Mouse (Mus musculus) neural tube, embryonic 12.5 days (tissue): ENCODE results near the gene Gm28551. TPM values are rescaled to one million over a fixed set of nuclear protein-coding genes. Genes with fewer than 3 reads are reported as not detected.
"Not testable (repeated sequence)": the region's sequence is repeated elsewhere in the genome, so short reads cannot be mapped to it uniquely, and the experiment has no call there.

ENCODE experiments used
- ATAC-seq: fragments of 200-750 bp; cut with Nextera tagmentation; 2 replicates; pipeline ENCODE4 v1.8.0; 2017; ENCODE audit warnings: low read depth, mild to moderate bottlenecking, moderate TSS enrichment, moderate library complexity; ENCODE audit not compliant: low FRiP score
- H3K27ac ChIP-seq: fragments of 300-500 bp; sonication (generic); 2 replicates; pipeline ENCODE4 v1.5.1; 2016
- H3K27me3 ChIP-seq: fragments of 300-500 bp; sonication (generic); replicated peaks from 2 replicates; pipeline ENCODE4 v1.6.1; 2016; ENCODE audit warnings: mild to moderate bottlenecking
- H3K36me3 ChIP-seq: fragments of 300-500 bp; sonication (generic); 2 replicates; pipeline ENCODE4 v1.6.1; 2016; ENCODE audit warnings: mild to moderate bottlenecking
- H3K4me1 ChIP-seq: fragments of 300-500 bp; sonication (generic); 2 replicates; pipeline ENCODE4 v1.6.1; 2016
- H3K4me2 ChIP-seq: fragments of 300-500 bp; sonication (generic); replicated peaks from 2 replicates; pipeline ENCODE4 v1.6.1; 2016; ENCODE audit warnings: mild to moderate bottlenecking
- H3K4me3 ChIP-seq: fragments of 300-500 bp; sonication (generic); 2 replicates; pipeline ENCODE4 v1.5.1; 2016
- H3K9ac ChIP-seq: fragments of 300-500 bp; sonication (generic); 2 replicates; pipeline ENCODE4 v1.6.1; 2016; ENCODE audit warnings: mild to moderate bottlenecking
- H3K9me3 ChIP-seq: fragments of 300-500 bp; sonication (generic); 2 replicates; pipeline ENCODE4 v1.6.1; 2016; ENCODE audit warnings: mild to moderate bottlenecking
- WGBS: fragments of 180-500 bp; shearing (Covaris S2); methylation state at CpG from one replicate; pipeline ENCODE4 v1.1.7; 2016; 5-methylcytosine and 5-hydroxymethylcytosine counted together
- polyA plus RNA-seq: library from polyadenylated mRNA; unstranded; fragments of >200 nt; fragmentation: Nextera tagmentation; extraction: Ambion mirVana; gene quantifications from 2 replicates; pipeline ENCODE4 v1.2.1, GENCODE M21; 2016

The Gm28551 gene
- 0.72 and 1.2 TPM in 2 replicates for polyA plus RNA-seq

DNA sequence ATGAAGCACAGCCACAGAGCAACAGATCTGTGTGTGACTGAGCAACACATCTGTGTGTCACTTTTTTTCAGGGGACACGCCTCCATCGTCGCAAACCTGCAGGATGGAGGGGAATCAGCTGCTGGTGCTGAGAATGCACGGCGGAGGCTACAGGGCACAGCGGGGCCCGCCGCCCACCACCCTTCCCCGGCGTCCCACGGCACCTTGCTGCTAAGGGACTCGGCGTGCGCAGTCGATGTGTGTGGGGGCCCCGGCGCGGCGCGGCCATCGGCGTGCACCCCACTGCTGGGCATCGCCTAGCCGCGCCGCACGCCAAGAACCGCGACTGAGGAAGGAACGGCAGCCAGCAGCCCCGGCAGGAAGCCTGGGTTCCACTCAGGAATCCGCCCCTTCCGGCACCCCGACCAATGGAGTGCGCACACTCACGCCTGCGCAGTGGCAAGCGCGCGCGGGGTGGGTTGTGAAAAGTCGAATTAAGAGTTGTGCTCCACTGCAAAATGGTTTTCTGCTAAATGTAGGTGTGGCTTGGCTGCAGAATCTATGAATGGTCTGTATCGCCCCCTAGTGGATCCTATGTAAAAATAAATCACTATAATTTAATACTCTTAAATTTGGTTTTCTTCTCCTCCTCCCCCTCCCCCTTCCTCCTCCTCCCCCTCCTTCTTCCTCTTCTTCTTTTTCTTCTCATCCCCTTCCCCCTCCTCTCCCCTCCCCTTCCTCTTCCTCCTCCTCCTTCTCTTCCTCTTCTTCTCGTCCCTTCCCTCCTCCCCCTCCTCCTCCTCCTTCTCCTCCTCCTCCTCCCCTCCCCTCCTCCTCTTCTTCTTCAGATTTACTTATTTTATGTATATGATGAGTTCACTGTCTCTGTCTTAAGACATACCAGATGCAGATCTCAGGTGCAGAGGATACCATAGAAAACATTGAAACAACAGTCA is at the start of gene Gm28551, which contains the start of the genes Asdurf and Asnsd1:
Gm28551 (minus strand) TSS at position 341 of the 935 bp plus-strand sequence.
Asdurf (minus strand) TSS at position 293 of the 935 bp plus-strand sequence.
Asnsd1 (minus strand) TSS at position 426 of the 935 bp plus-strand sequence.
- Histone ChIP-seq H3K4me1 (peaks cover 7% of the 10 kb centered on the region), H3K9ac (peak within 1 kb of the TSS; percentile 93), H3K27ac (peak within 1 kb of the TSS; percentile 83), H3K27me3 (no peaks in the 10 kb centered on the region), H3K4me3 (peak within 1 kb of the TSS; percentile 86), H3K4me2 (peak within 1 kb of the TSS; percentile 59), H3K9me3 (no peaks in the 10 kb centered on the region), H3K36me3 (peaks cover 19% of the 10 kb centered on the region)
- WGBS: under 1% methylated on average over 43 of the region's 44 CpGs
- ATAC-seq: peak; percentile 100

DNA sequence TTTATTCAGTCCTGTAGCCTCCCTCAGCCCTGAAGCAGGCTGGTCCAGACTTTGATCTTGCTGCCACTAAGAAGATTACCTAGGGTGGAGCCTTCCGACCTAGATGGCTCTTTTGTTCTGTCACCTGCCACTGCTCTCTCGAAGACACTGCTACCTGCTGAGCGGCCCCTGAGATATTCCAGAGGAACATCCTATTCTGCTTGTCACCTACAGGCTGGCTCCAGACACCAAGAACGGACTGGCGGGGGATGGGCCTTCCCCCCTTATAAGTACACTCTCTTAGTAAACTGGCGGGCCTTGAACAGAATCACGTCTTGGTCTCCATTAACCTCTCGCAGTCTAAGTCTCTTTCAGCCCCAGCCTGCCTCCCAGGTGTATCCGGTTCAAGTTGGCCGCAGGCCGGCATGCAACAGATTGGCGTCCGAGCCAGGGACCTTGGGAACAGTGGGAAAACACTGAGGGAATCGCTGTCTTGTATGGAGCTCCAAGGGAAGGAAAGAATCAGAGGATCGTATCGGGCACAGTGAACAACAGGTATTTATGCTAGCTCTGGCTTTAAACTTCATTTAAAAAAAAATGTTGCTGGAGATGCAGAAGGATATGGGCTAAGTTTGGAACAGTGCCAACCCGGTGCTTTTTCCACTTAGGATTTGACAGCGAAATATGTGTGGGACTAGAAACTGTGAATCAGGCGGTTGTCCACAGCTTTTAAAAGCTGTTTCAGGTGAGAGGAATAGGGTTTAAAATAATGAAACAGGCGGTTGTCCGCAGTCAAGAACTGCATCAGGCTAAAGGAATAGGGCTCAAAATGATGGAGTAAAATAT is 41.7 kb upstream of the Gm28551 start:
- not testable (repeated sequence) for ATAC-seq, H3K36me3 ChIP-seq, H3K4me3 ChIP-seq, H3K9ac ChIP-seq, H3K4me1 ChIP-seq, H3K9me3 ChIP-seq, H3K27me3 ChIP-seq, H3K27ac ChIP-seq
- WGBS: 40% methylated on average over 21 of the region's 21 CpGs
- peak overlapping the region; percentile 24; the same call in 1 of the 2 replicates for H3K4me2 ChIP-seq

DNA sequence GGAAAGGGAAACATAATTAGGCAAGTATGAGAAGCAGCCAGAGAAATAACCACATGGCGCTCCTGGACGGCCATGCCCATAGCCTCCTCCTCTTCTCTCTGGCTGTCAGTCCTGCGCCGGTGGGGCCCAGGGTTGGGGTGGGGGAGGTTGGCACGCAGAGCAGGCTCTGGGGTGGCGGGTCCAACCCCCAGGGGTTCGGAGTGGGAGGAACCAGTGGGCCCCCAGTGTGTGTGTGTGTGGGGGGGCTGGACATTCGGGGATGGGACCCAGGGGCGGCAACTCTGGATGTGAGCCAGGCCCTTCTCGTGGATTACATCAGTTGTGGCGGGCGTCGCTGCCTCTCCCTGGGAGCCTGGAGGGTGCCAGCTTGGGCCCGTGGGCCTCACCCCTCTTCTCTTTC is 36.3 kb upstream of the Gm28551 start:
- ATAC-seq: no peak
- H3K27me3 ChIP-seq: no peaks in the 10 kb centered on the region

DNA sequence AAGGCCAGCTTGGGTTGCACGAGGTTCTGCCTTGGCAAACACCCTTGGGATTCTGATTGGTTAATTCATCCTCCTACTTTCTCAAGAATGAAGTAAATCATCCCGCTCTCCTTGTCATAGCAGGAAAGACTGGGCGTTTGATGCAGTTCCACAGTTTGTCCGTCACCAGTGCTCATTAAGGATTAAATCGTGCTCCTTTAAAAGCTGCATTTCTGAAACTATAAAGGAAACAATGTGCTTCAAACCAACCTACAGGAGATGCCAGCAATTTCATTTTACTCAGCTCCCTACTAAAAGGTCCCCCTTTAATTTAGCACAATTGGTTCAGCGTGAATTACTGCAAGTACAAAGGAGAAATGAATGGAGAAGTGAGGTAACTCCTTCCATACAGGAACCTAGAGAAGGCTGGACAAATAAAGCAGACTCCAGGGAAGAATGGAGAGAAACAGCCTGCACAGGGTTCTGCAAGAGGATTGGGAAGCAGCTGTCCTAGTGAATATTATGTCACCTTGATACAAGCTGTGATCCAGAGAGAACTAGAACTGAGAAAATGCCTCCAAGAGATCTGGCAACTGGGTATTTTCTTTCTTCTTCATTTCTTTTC is 31.7 kb upstream of the Gm28551 start:
- Histone ChIP-seq H3K9ac (no peak overlapping the region), H3K4me1 (no peaks in the 10 kb centered on the region), H3K4me2 (no peak overlapping the region), H3K27ac (no peak overlapping the region), H3K27me3 (no peaks in the 10 kb centered on the region), H3K36me3 (no peaks in the 10 kb centered on the region), H3K9me3 (no peaks in the 10 kb centered on the region), H3K4me3 (no peak overlapping the region)
- 80% methylated on average over 6 of the region's 6 CpGs for WGBS
- no peak for ATAC-seq

More for the DNA sequence above, 36.3 kb upstream of the Gm28551 start:
- Histone ChIP-seq H3K9ac (no peak overlapping the region), H3K27ac (no peak overlapping the region), H3K4me1 (no peaks in the 10 kb centered on the region), H3K36me3 (no peaks in the 10 kb centered on the region), H3K4me2 (no peak overlapping the region), H3K4me3 (no peak overlapping the region), H3K9me3 (no peaks in the 10 kb centered on the region)
- 91% methylated on average over 13 of the region's 14 CpGs for WGBS

DNA sequence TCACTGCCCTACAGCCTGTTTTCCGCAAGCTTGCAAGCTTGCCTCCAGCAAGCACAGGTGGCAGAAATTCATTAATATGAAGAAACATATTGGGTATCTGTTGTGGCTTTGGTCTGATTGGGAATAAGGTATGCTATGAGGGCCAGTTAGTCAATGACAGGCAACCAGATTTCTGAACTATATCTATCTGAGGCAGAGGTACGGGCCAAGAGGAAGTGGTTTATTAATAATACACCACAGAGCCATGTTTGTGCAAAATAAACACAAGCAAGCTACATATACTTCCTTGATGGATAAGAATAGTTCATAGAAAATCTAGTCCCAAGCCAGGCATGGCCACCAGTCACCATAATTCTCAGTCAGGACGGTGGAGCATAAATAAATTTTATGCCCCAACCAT is 25.3 kb upstream of the Gm28551 start:
- Histone ChIP-seq H3K4me3 (no peak overlapping the region), H3K9me3 (no peaks in the 10 kb centered on the region), H3K27me3 (no peaks in the 10 kb centered on the region), H3K36me3 (no peaks in the 10 kb centered on the region), H3K27ac (no peak overlapping the region), H3K9ac (no peak overlapping the region), H3K4me1 (no peaks in the 10 kb centered on the region), H3K4me2 (no peak overlapping the region)
- ATAC-seq: no peak
- WGBS: 78% methylated on average over 3 of the region's 3 CpGs

DNA sequence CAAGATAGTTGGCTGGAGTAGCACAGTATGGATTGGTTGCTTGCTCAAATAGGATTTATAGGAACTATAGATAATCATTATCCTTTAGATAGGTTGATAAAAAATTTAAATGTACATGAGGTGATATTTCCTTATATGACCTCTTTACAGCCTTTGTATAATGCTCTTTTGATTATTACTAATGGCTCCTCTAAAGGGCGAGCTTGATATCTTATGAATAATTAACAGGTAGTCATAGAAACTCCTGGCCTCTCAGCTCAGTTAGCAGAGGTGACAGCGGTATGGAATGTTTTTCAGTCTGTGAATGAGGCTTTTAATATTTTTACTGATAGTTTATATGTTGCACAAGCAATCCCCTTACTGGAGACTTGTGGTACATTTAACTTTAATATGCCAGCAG is 23.5 kb upstream of the Gm28551 start:
- H3K4me2 ChIP-seq, ATAC-seq: not testable (repeated sequence)
- 87% methylated on average over 2 of the region's 2 CpGs for WGBS

DNA sequence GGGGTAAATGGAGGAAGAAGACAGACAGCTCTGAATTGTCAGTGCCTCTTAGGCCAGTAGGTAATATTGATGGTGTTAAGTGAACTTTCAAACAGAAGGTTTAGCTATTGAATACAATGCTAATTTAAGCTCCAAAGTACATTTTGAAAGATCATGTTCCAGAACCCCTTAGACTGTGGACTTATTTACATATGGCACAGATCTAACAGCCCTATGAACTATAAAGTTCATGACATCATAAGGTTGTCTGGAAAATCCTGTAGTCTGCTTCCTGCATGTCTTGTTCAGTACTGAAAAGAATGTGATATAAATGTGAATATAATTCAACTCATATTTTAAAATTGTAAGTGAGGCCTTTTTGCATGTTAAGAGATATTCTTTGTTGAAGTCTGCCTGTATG is 6.5 kb upstream of the Gm28551 start:
- no peak overlapping the region for H3K27ac ChIP-seq
- no peak for ATAC-seq
- H3K36me3 ChIP-seq: no peaks in the 10 kb centered on the region
- H3K4me1 ChIP-seq: no peaks in the 10 kb centered on the region
- H3K27me3 ChIP-seq: no peaks in the 10 kb centered on the region
- H3K9ac ChIP-seq: no peak overlapping the region
- no peaks in the 10 kb centered on the region for H3K9me3 ChIP-seq
- H3K4me2 ChIP-seq: no peak overlapping the region
- H3K4me3 ChIP-seq: no peak overlapping the region

More for the DNA sequence above, 23.5 kb upstream of the Gm28551 start:
- H3K27me3 ChIP-seq, H3K4me3 ChIP-seq, H3K9me3 ChIP-seq, H3K36me3 ChIP-seq, H3K9ac ChIP-seq, H3K4me1 ChIP-seq, H3K27ac ChIP-seq: not testable (repeated sequence)

DNA sequence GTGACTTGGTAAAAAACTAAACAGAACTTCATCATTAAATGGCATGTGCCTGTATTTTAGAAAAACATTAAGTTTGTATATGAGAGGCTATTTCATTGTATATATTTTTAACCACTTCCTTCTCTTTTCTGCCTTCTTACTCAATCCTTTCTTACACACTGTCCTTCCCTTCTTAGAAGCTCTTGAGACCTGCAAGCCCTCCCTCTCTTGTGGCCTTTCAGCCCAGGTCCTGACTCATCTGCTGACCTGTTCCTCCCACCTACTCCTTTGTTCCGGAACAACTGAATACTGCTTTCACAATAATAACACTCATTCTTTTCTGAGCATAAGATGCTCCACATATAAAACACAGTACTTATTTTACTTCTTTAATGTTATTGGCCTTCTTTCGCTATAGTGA is 11.4 kb downstream of the Gm28551 start:
- Histone ChIP-seq H3K4me2 (no peak overlapping the region), H3K36me3 (peaks cover 50% of the 10 kb centered on the region), H3K27ac (no peak overlapping the region), H3K4me3 (no peak overlapping the region), H3K9me3 (peaks cover 13% of the 10 kb centered on the region), H3K27me3 (no peaks in the 10 kb centered on the region), H3K9ac (no peak overlapping the region), H3K4me1 (no peaks in the 10 kb centered on the region)
- 96% methylated on average over 2 of the region's 2 CpGs for WGBS
- no peak for ATAC-seq

DNA sequence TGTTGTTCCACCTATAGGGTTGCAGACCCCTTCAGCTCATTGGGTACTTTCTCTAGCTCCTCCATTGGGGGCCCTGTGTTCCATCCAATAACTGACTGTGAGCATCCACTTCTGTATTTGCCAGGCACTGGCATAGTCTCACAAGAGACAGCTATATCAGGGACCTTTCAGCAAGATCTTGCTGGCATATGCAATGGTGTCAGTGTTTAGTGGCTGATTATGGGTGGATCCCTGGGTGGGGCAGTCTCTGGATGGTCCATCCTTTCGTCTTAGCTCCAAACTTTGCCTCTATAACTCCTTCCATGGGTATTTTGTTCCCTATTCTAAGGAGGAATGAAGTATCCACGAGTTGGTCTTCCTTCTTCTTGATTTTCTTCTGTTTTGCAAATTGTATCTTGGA is 15.1 kb downstream of the Gm28551 start:
- H3K27ac ChIP-seq, H3K4me1 ChIP-seq, H3K4me3 ChIP-seq, ATAC-seq, H3K4me2 ChIP-seq, H3K9ac ChIP-seq, H3K27me3 ChIP-seq: not testable (repeated sequence)
- Histone ChIP-seq H3K36me3 (peaks cover 22% of the 10 kb centered on the region), H3K9me3 (peaks cover 12% of the 10 kb centered on the region)
- 65% methylated on average over 2 of the region's 2 CpGs for WGBS

DNA sequence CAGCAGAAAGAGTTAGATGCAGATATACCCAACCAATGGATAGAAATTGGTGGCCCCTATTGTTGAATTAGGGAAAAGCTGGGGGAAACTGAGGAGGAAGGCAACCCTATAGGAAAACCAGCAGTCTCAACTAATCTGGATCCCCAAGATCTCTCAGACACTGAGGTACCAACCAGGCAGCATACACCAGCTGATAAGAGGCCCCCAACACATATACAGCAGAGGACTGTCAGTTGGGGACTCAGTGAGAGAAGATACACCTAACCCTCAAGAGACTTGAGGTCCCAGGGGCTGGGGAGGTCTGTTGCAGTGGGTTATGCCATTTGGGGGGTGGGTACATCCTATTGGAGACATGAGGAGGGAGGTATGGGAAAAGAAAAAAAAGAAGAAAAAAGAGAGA is 17.0 kb downstream of the Gm28551 start:
- Histone ChIP-seq H3K4me3 (no peak overlapping the region), H3K9ac (no peak overlapping the region)
- no peak for ATAC-seq

DNA sequence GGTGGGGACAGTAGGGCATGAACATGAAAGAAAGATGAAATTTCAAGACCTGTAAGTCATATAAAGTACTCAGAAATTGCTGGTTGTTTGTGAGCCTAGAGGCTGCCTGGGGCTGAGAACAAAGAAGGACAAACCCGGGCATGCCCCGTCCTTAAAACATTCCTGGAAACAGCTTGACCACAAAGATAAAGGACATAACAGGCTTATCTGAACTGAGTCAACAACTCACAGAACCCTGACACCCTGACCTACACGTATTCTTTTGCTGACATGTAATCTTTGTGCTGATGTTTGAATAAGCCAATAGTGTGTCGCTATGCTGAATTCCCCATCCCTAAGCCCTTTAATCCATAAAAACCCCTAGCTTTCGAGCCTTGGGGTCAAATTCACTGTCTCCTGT is 18.9 kb downstream of the Gm28551 start:
- not testable (repeated sequence) for H3K4me2 ChIP-seq, ATAC-seq, H3K4me3 ChIP-seq, H3K4me1 ChIP-seq, H3K9me3 ChIP-seq, H3K27me3 ChIP-seq, H3K36me3 ChIP-seq, H3K27ac ChIP-seq, H3K9ac ChIP-seq
- WGBS: 92% methylated on average over 5 of the region's 5 CpGs

More for the DNA sequence above, 17.0 kb downstream of the Gm28551 start:
- no peaks in the 10 kb centered on the region for H3K27me3 ChIP-seq
- peaks cover 3% of the 10 kb centered on the region for H3K36me3 ChIP-seq
- H3K4me1 ChIP-seq: no peaks in the 10 kb centered on the region
- no peak overlapping the region for H3K4me2 ChIP-seq
- H3K27ac ChIP-seq: no peak overlapping the region
- no peaks in the 10 kb centered on the region for H3K9me3 ChIP-seq
